Comparison of ENCODE assay signal across 24 mouse cellular contexts in the genomic region with DNA sequence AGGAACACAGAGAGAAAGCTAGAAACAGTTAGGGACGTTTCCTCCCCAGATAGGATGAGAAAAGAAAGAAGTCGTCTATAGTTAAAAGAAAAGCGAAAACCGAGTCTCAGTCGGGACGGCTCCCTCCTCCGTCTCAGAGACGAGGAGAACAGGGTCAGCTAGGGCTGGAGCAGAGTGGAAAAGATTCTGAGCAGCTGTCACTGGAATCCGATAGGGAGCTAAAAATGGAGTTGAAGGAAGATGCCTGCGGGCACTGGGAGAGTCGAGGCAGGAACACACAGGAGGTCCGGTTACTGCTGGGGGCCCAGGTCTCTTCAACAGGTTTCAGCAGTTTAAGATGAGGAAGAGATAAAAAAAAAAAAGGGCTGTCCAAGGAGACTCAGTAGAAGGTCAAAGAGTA.
DNase-seq lines count a peak whose midpoint lies in the region; ATAC-seq and TF ChIP-seq lines count a peak whose summit lies in the region.
"Had no signal": no experiment of that assay in that cellular context is flagged by ENCODE, and none has a peak within 500 bp of the region (broad histone marks: within the 10 kb centered on the region; RNA-seq: fewer than 3 reads in every experiment).

No protein-coding gene starts in this region.

- H3K27ac ChIP-seq in gastrocnemius, adult 2 months = peak overlapping the region; percentile 91
- H3K27ac ChIP-seq in heart, embryonic 15.5 days = no peak overlapping the region
- no peak overlapping the region for H3K27ac ChIP-seq in hindbrain, embryonic 16.5 days (ENCODE audit: low read depth, low read length)
- H3K27ac ChIP-seq: embryonic facial prominence, embryonic 13.5 days; forebrain, embryonic 13.5 days; hindbrain, embryonic 10.5 days; hindbrain, postnatal 0 days; layer of hippocampus, adult 2 months; limb, embryonic 10.5 days; midbrain, embryonic 15.5 days; stomach, embryonic 15.5 days had no signal

- no peaks in the 10 kb centered on the region for H3K79me2 ChIP-seq in C2C12 (ENCODE audit: control insufficient read depth, insufficient read depth)

- no peak overlapping the region for H3ac ChIP-seq in C2C12 (ENCODE audit: control insufficient read depth, insufficient read length, low read depth)

- H3K9ac ChIP-seq in heart, embryonic 15.5 days = no peak overlapping the region
- H3K9ac ChIP-seq in hindbrain, embryonic 16.5 days (ENCODE audit: low read depth, low read length) = no peak overlapping the region
- H3K9ac ChIP-seq: embryonic facial prominence, embryonic 13.5 days; forebrain, embryonic 13.5 days; midbrain, embryonic 15.5 days; stomach, embryonic 15.5 days had no signal

- peak overlapping the region; percentile 35 for H3K4me2 ChIP-seq in heart, embryonic 15.5 days
- no peak overlapping the region for H3K4me2 ChIP-seq in hindbrain, embryonic 16.5 days (ENCODE audit: low read length)
- H3K4me2 ChIP-seq: embryonic facial prominence, embryonic 13.5 days; forebrain, embryonic 13.5 days; midbrain, embryonic 15.5 days; stomach, embryonic 15.5 days had no signal

- DNase-seq in gastrocnemius, adult 2 months = peak; percentile 69
- no peak for DNase-seq in gastrocnemius, postnatal 4 days (ENCODE audit: low spot score in 2 of 2)
- DNase-seq in heart, postnatal 36 days = no peak
- DNase-seq in gastrocnemius, postnatal 14 days = peak; percentile 43
- no peak for DNase-seq in cerebellum, adult 11-12 months
- DNase-seq: adrenal gland, postnatal 25 days; cerebellum, postnatal 14 days; kidney, adult 9 months; kidney, postnatal 14 days; right cerebral cortex, adult 18-20 months; right cerebral cortex, postnatal 4 days; thymus, postnatal 25 days had no signal

- intact Hi-C loops in gastrocnemius, adult 2 months (cut with DNase I) = loop anchor here (5.0 kb wide), 2 partner anchors 179 to 244 kb away; no protein-coding TSS in a partner anchor
- intact Hi-C loops in heart, postnatal 36 days (cut with DNase I) = no loop called here
- intact Hi-C loops in gastrocnemius, postnatal 14 days (cut with DNase I; ENCODE audit: low total_unique reads) = no loop called here

- no peak for ATAC-seq in heart, embryonic 15.5 days (replicated peaks; ENCODE audit: insufficient number of reproducible peaks, insufficient read depth, low FRiP score, low read depth)
- no peak for ATAC-seq in hindbrain, embryonic 16.5 days
- ATAC-seq: forebrain, embryonic 13.5 days; hindbrain, postnatal 0 days; intestine, embryonic 16.5 days; midbrain, embryonic 15.5 days had no signal

- H3K36me3 ChIP-seq in heart, embryonic 15.5 days = no peaks in the 10 kb centered on the region
- no peaks in the 10 kb centered on the region for H3K36me3 ChIP-seq in C2C12 (ENCODE audit: control insufficient read depth, insufficient read depth)
- H3K36me3 ChIP-seq in hindbrain, embryonic 16.5 days (ENCODE audit: control insufficient read depth, insufficient read depth, low read length) = no peaks in the 10 kb centered on the region
- H3K36me3 ChIP-seq: embryonic facial prominence, embryonic 13.5 days; hindbrain, embryonic 10.5 days; limb, embryonic 10.5 days; midbrain, embryonic 15.5 days; stomach, embryonic 15.5 days had no signal

- 26% methylated on average over 12 of the region's 12 CpGs for WGBS in heart, embryonic 15.5 days
- 86% methylated on average over 12 of the region's 12 CpGs for WGBS in hindbrain, embryonic 16.5 days

- no peaks in the 10 kb centered on the region for H3K27me3 ChIP-seq in heart, embryonic 15.5 days
- H3K27me3 ChIP-seq in C2C12 (ENCODE audit: control insufficient read depth, insufficient read depth, insufficient read length) = no peaks in the 10 kb centered on the region
- H3K27me3 ChIP-seq in hindbrain, embryonic 16.5 days (replicated peaks; ENCODE audit: control insufficient read depth, insufficient read depth, low read length) = no peaks in the 10 kb centered on the region; the same call in 1 of the 2 replicates
- H3K27me3 ChIP-seq: embryonic facial prominence, embryonic 13.5 days; forebrain, embryonic 13.5 days; midbrain, embryonic 15.5 days; stomach, embryonic 15.5 days had no signal

- H3K4me3 ChIP-seq in gastrocnemius, adult 2 months = peak overlapping the region; percentile 59
- no peak overlapping the region for H3K4me3 ChIP-seq in heart, embryonic 15.5 days
- H3K4me3 ChIP-seq in C2C12 (ENCODE audit: insufficient read depth, poor library complexity, severe bottlenecking) = no peak overlapping the region
- H3K4me3 ChIP-seq in hindbrain, embryonic 16.5 days (ENCODE audit: low read length) = no peak overlapping the region
- H3K4me3 ChIP-seq: embryonic facial prominence, embryonic 13.5 days; forebrain, embryonic 13.5 days; hindbrain, embryonic 10.5 days; layer of hippocampus, adult 2 months; limb, embryonic 10.5 days; midbrain, embryonic 15.5 days; stomach, embryonic 15.5 days had no signal

- H3K79me3 ChIP-seq in C2C12 (ENCODE audit: low read depth) = no peaks in the 10 kb centered on the region

- no peaks in the 10 kb centered on the region for H3K9me3 ChIP-seq in heart, embryonic 15.5 days (replicated peaks)
- H3K9me3 ChIP-seq in hindbrain, embryonic 16.5 days (ENCODE audit: control insufficient read depth, low read length) = no peaks in the 10 kb centered on the region
- H3K9me3 ChIP-seq: embryonic facial prominence, embryonic 13.5 days; forebrain, embryonic 13.5 days; hindbrain, embryonic 10.5 days; limb, embryonic 10.5 days; midbrain, embryonic 15.5 days; stomach, embryonic 15.5 days had no signal

- TF ChIP-seq CTCF in gastrocnemius, adult 2 months (IDR thresholded peaks at IDR 0.05) = no peak
- TF ChIP-seq CTCF in C2C12 (IDR thresholded peaks at IDR 0.05; ENCODE audit: control insufficient read depth, insufficient read depth, insufficient read length) = no peak

- H3K4me1 ChIP-seq in heart, embryonic 15.5 days (replicated peaks) = peaks cover 16% of the 10 kb centered on the region
- H3K4me1 ChIP-seq in hindbrain, embryonic 16.5 days (ENCODE audit: control insufficient read depth, insufficient read depth, low read depth, low read length) = no peaks in the 10 kb centered on the region
- H3K4me1 ChIP-seq: embryonic facial prominence, embryonic 13.5 days; midbrain, embryonic 15.5 days; stomach, embryonic 15.5 days had no signal

TF ChIP-seq in C2C12, 6 proteins besides CTCF, POLR2A, EP300 and RAD21:
- peak; percentile 66 for TF ChIP-seq MYOD1 (IDR thresholded peaks at IDR 0.05; ENCODE audit: control insufficient read depth, insufficient read length, low read depth)
- no peak for TF ChIP-seq MYOG (IDR thresholded peaks at IDR 0.05; ENCODE audit: control insufficient read depth, extremely low read depth, insufficient read length)

Comparison
In these comparisons a context has a peak if more than half of its experiments do, and no peak if none do; other contexts are left out.
1. DNase-seq: peak in gastrocnemius, adult 2 months (single experiment) and gastrocnemius, postnatal 14 days (single experiment); none in gastrocnemius, postnatal 4 days (0 of 2), heart, postnatal 36 days (0 of 2) and cerebellum, adult 11-12 months (single experiment).